Mouse (Mus musculus): ENCODE data around the gene Gnai2.
"Not testable (repeated sequence)": the region's sequence is repeated elsewhere in the genome, so short reads cannot be mapped to it uniquely, and the experiment has no call there.

The Gnai2 gene

DNA sequence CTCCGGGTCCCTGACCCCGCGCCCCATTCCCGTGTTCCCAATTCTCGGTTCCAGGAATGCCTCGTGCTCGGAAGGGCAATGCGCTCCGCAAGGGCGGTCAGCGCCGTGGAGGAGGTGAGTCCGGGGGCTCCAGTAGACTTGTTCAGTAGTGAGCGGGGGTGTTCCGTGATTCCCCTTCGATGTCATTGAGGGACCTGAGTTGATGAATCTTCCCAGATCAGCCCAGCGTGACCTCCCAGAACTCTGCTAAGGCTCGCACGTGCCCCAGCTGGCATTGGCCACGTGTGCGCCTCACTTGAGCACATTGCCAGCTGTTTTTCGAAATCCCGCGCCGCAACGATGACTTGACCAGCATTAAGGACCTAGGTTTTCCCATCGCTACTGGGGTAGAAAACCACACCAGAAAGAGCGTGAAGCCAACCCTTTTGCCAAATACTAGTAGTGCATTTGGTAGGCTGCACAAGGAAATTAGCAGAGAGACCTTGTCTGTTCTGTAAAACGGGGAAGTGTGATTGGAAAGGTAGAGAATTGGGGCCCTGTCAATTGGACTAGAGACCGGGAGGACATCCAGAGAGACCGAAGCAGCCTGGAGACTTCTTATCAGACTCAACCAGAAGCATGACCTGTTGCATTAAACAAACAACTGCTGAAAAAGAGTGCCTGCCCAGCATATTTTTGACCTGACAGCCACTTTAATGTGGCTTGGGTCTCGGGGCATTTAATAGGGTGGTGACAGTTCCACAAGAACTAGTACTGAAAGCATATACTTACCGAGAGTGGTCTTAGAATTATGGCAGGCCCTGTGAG, 47.1 kb downstream of the Gnai2 start:
- DNase-seq (ENCODE audit: low read depth, low spot score): no peak

DNA sequence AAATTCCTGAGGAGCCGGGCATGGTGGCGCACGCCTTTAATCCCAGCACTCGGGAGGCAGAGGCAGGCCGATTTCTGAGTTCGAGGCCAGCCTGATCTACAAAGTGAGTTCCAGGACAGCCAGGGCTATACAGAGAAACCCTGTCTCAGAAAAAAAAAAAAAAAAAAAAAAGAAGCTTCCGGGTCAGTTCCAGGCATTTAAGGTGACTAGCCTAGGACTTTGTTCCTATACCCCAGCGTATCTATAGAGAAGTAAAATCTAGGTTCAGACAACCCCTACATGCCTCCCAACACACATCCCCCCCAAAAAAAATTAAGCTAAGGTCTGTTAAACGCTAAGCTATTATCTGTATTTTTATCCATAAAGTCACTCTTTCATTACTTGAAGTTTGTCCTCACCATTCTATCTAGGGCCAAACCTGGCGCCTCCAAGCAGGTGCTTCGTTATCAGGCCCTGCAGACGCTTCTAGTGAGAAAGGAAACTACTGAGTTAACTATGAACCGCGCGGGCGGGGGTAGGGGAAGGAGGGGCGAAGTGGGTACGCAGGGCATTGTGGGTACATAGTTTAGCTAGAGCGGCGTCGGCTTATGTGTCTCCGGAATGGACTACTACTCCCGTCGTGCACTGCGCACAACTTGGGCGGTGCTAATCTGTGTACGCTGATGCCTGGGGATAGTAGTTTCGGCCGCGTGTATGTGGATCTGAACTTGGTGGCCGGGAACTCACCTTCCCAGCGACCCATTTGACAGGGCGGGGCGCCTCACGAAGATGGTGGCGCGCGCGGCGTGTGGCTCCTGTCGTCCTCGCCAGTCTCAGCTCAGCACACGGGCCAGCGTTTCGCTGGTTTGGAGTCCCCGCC, 48.0 kb downstream of the Gnai2 start, which contains the start of gene Ifrd2:
Gene Ifrd2, plus strand, starts transcription at position 669 of the 859 bp plus-strand sequence.
- DNase-seq (ENCODE audit: low read depth, low spot score): peak; percentile 95

DNA sequence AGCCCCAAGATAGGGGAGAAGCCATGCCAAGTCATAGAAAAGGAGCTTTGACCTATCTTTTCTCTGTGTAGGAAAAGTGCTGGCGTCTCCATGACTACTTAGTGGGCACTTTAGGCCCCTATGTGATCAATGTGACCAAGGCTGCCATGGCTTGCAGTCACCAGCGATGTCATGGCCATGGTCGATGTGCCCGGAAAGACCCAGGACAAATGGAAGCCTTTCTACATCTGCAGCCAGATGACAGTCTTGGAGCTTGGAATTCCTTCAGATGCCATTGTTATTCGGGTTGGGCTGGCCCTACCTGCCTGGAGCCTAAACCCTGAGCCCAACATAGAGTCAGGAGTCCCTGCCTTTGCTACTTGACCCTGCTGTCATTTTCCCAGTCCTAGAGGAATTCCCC, 48.7 kb downstream of the Gnai2 start:
- no peak for DNase-seq (ENCODE audit: low read depth, low spot score)

DNA sequence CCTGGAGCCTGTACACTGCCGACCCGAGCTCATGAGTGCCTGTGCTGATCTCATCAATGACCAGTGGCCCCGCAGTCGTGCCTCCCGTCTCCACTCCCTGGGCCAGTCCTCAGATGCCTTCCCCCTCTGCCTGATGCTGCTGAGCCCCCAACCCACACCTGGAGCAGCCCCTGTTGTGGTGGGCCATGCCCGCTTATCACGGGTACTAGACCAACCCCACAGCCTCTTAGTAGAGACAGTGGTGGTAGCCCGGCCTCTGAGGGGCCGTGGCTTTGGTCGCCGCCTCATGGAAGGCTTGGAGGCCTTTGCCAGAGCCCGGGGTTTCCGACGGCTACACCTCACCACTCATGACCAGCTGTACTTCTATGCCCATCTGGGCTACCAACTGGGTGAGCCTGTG, 52.0 kb downstream of the Gnai2 start:
- DNase-seq (ENCODE audit: low read depth, low spot score): no peak

DNA sequence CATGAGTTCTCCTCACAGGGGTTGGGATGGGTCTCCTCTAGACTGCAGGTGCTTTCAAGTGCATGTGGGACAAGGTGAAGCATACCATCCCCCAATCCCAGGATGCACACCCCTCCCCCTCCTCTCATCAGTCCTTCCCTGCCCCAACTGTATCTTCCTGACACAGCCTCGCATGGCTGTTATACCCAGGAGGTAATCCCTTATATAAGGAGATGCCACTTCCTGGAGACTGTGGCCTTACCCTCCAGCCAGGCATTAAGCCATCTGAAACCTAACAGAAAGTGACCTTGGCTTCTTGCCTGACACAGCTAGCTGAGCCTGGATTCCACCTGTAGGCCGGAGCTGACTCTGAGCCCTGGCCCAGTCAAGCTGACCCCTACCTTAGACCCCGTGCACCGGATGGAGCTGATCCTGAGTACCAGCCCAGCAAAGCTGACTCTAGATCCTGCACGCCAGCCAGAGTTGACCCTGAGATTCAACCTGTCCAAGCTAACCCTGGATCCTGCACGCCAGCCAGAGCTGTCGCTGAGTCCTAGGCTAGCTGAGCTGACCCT, 52.6 kb downstream of the Gnai2 start:
- no peak for DNase-seq (ENCODE audit: low read depth, low spot score)

DNA sequence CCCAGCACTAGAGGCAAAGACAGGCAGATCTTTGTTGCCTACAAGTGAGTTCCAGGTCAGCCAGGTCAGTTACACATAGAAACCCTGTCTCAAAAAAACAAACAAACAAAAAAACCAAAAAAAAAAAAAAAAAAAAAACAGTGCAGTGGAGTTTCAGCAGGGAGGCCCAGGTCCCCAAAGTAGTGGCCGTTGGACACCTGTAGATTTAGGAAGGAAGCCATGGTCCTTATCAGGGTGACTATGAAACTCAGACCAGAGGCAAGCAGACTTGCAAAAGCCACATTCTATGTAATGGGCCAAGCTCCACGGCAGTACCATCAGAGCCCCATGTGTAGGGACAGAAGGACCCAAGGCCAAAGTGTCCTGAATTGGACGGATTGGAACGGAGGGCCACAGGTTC, 53.6 kb downstream of the Gnai2 start:
- no peak for DNase-seq (ENCODE audit: low read depth, low spot score)

DNA sequence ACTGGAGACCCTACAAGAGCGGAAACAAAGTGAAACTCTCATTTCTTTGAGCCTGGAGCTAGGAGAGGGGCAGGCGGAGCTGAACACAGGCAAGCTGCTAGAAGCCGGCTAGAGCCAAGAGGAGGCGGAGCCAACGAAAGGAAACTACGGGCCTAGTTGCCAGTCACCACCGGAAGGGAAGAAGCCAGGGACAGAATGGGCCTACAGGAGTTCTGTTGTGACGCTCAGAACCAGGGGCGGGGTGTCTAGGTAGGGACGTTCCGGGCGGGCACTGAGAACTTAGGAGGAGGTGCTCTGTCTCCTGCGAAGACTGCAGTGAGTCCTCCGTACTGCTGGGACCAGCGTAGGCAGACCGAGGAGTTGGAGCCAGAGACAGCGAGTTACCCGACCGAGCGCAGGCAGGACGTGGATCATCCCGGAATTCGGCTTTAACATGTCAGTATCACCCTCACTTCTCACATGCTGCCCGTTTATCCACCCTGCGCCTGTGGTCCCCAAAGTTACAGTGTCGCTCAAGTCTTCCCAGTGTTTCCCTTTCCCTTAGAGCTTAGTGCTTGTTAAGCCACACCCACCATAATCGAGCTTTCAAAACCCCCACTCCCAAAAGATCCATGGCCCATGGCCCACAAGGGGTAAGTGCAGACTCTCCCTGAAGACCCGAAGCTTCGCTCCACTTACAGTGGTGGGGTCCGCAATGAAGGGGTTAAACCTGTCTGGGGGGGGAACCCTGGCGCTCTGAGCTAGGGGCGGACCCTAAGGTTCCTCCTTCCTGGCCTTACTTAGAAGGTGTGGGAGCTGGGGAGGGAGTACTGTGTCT, 54.5 kb downstream of the Gnai2 start, which contains the start of gene Hyal3:
Gene Hyal3, plus strand, starts transcription at position 318 of the 817 bp plus-strand sequence.
- DNase-seq (ENCODE audit: low read depth, low spot score): no peak

DNA sequence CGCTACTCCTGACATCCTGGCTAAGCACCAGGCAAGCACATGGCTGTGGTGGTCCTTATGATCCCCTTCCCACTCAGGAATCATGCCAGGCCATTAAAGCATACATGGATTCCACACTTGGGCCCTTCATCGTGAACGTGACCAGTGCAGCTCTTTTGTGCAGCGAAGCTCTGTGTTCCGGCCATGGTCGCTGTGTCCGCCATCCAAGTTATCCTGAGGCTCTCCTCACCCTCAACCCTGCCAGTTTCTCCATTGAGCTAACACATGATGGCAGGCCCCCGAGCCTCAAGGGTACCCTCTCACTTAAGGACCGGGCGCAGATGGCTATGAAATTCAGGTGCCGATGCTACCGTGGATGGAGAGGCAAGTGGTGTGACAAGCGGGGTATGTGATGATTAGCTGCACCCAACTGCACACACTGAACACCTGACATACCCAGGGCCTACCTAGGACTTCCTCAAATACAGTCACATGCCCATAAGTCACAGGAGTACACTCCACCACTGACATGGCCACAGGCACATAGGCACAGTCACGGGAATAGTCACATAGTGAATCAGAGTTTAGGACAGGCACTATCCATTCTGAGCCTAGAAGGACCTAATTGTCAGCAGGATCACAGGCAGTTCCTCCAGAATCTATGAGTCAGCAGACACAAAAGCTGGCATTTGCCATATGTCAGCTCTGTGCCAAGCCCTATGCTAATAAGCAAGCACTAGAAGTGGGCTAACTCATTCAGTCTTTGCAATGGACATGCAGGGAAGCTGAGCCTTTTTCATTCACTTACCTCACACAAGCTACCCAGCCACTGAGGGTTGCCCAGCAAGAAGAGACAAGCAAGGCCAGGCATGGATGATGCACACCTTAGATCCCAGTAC, 55.9 kb downstream of the Gnai2 start:
- no peak for DNase-seq (ENCODE audit: low read depth, low spot score)

DNA sequence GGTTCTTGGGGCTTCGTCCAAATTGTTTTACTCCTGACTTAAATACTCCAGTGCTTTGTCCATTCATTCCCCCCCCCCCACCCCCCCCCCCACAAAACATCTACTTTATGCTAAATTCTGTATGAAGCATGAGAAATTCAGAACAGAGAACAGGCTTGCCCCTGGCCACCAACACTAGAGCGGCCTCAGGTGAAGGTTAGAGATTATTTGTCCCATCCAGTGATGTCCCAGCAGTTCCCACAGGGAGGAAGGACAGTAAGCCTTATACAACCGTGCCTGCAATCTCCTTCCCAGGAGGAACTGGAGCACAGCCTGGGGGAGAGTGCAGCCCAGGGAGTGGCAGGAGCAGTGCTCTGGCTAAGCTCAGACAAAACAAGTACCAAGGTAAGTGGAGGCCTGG, 56.6 kb downstream of the Gnai2 start, which contains the start of gene Naa80:
Gene Naa80, plus strand, starts transcription at position 301 of the 400 bp plus-strand sequence.
- DNase-seq (ENCODE audit: low read depth, low spot score): no peak

DNA sequence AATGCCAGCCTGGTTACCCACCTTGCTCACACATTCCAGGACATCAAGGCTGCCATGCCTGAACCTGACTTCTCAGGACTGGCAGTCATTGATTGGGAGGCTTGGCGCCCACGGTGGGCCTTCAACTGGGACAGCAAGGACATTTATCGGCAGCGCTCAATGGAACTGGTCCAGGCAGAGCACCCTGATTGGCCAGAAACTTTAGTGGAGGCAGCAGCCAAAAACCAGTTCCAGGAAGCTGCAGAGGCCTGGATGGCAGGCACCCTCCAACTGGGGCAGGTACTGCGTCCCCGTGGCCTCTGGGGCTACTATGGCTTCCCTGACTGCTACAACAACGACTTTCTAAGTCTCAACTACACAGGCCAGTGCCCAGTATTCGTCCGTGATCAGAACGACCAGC, 57.3 kb downstream of the Gnai2 start:
- no peak for DNase-seq (ENCODE audit: low read depth, low spot score)

DNA sequence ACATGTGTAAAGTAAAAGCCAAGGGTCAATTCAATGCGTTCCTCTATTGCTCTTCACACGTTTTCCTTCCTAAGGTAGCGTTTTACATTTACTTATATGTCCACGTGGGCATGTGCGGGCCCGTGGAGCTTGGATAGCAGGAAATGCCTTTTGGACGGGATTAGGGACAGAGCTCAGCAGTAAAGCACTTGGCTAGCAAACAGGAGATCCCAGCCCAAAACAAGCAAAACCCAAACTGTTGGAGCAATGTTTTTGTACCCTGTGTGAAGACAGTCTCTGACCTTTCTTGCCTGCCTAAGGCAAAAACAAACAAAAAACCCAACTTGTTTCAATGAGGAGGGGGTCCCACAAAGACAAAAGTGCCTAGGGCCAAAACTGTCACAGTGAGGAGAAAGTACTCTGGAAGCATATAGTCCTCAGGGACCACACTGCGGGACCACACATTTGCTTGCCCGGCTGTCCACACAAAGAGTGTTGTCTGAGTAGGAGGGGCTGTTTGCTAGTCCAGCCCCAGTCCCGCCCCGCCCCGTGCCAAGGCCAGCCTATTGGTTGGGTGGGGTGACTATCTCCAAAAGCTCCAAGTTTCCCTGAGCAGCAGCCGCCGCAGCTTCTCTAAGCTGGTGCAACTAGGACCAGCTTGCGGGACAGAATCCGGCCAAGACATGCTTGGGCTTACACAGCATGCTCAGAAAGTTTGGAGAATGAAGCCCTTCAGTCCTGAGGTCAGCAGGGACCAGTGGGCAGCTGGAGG, 58.6 kb downstream of the Gnai2 start, which contains the start of gene Hyal1:
Gene Hyal1, plus strand, starts transcription at position 571 of the 751 bp plus-strand sequence.
- no peak for DNase-seq (ENCODE audit: low read depth, low spot score)

DNA sequence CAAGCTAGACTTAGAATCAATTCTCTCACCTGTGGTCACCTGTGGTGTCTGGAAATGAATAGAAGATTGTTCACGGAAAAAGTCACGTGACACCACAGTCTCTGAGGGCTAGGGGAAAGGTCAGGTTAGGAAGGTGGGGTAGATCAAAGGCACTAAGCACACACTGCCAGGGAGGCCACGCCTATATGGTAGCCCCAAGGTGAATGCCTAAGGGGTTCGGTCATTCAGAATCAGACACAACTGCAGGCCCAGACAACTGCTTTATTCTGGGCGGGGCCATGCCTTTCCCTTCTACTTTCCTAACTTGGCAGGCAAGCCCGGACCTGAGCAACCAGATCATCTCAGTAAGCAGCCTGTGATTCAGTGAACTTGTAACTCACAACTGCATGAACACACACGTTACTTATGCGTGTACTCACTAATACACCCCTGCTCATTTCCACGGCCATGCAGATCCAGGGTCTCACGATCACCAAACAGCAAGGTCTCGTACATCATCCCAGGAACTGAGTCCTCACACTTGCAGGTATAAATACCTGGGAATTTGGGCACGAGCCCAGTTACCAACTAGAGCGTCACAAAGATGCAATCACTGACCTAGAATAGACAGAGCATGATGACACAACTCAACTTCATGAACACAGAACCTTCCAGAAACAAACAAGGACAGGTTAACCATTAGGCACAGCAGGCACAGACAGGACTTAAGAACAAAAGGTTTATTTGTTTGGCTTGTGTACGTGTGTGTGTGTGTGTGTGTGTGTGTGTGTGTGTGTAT, 59.4 kb downstream of the Gnai2 start:
- DNase-seq (ENCODE audit: low read depth, low spot score): no peak

DNA sequence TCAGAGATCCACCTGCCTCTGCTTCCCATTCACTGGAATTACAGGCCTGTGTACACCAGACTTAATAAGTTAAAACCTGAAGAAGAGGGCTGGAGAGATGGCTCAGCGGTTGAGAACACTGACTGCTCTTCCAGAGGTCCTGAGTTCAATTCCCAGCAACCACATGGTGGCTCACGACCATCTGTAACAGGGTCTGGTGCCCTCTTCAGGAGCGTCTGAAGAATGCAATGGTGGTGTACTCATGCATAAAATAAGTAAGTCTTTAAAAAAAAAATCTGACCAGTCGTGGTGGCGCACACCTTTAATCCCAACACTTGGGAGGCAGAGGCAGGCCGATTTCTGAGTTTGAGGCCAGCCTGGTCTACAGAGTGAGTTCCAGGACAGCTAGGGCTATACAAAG, 61.4 kb downstream of the Gnai2 start:
- DNase-seq (ENCODE audit: low read depth, low spot score): not testable (repeated sequence)

DNA sequence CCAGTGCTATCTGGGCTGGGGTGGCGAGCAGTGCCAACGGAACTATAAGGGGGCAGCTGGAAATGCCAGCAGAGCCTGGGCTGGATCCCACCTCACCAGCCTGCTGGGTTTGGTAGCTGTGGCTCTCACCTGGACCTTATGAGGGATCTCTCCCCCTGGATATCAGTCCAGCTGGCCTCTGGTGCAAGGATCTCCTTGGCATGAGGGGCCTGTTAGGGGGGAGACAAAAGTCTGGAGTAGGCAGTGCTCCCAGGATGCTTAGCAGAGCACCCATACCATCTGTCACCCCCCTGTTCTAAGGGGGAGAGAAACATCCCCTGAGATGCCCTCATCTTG, 62.9 kb downstream of the Gnai2 start:
- DNase-seq (ENCODE audit: low read depth, low spot score): no peak

DNA sequence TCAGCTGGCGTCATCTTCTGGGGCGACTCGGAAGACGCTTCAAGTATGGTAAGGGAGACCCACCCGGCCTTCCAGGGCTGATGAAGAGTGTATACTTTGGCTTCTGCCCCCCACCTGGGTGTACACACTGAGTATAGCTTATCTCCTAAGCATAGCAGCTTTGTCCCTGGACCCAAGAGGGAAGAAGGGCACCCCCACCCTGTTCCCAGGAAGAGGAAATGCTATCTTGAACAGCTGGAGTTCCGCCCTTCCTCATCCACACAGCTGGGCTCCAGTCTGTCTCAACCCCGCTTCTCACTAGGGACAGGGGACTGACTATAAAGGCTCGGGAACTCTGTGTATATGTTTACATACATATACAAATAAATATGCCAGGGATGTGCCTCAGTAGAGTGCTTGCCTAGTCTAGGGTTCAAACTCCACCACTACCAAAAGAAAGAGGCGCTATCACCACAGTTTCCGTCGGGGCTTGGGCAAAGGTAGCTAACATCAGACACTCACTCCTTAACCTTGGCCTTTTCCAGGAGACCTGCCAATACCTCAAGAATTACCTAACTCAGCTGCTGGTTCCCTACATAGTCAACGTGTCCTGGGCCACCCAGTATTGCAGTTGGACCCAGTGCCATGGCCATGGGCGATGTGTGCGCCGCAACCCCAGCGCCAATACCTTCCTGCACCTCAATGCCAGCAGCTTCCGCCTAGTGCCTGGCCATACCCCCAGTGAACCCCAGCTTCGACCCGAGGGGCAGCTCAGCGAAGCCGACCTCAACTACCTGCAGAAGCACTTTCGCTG, 63.4 kb downstream of the Gnai2 start:
- no peak for DNase-seq (ENCODE audit: low read depth, low spot score)

DNA sequence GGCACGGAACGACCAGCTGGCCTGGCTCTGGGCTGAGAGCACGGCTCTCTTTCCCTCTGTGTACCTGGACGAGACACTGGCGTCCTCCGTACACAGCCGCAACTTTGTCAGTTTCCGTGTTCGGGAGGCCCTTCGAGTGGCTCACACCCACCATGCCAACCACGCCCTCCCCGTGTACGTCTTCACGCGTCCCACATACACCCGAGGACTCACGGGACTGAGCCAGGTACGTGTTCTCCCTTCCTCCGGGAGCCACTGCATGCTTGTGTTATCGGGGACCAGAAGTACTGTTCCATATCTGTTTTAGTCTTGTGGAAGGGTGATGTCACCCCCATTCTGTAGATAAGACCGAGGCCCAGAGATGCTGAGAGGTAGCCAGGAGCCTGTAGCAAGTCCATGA, 64.3 kb downstream of the Gnai2 start:
- DNase-seq (ENCODE audit: low read depth, low spot score): no peak

DNA sequence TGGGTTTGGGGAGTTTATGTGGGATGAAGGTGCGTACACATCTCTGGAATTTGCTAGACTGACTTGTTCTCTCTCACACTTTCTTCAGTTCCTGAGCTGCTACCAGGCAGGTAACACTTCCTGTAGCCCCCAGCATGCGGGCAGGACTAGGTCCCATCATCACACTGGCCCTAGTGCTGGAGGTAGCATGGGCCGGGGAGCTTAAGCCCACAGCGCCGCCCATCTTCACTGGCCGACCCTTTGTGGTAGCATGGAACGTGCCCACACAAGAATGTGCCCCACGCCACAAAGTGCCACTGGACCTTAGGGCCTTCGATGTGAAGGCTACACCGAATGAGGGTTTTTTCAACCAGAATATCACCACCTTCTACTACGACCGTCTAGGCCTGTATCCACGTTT, 65.2 kb downstream of the Gnai2 start:
- DNase-seq (ENCODE audit: low read depth, low spot score): no peak

DNA sequence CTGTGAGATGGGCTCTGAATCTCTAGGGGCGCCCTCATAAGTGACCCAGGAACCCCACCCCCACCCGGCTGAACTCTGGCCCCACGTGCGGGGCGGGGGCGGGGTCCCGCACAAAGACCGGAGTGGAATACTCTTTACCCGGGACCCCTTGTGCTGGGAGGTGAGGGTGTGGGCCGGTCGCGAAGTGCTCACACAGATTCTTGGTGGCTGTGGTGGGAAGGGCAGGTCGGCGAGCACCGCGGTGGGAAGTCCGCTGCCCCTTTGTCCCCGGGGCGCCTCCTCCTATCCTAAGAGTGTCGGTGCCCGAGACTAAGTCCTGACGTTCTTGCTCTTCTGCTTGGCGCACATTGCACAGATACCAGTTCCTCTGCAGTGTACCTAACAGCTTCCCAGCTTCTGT, 65.9 kb downstream of the Gnai2 start:
- no peak for DNase-seq (ENCODE audit: low read depth, low spot score)

Data from retina, adult 2 months (tissue).